Mouse (Mus musculus) gastrocnemius, adult 18-20 months (tissue): Measurements from ENCODE around the gene Kpna1. TPM values are rescaled to one million over a fixed set of nuclear protein-coding genes. Genes with fewer than 3 reads are reported as not detected.

Source experiments
- DNase-seq: peaks from one replicate; pipeline ENCODE4 v3.0.0; 2021; ENCODE audit warnings: low spot score
- total RNA-seq, 2 experiments: library from RNA; stranded (reverse); gene quantifications; 2 replicates each; pipeline ENCODE4 v1.2.3; 2021

Kpna1 gene
- total RNA-seq, 2 experiments from 2014 or later = 188 to 197 TPM

DNA sequence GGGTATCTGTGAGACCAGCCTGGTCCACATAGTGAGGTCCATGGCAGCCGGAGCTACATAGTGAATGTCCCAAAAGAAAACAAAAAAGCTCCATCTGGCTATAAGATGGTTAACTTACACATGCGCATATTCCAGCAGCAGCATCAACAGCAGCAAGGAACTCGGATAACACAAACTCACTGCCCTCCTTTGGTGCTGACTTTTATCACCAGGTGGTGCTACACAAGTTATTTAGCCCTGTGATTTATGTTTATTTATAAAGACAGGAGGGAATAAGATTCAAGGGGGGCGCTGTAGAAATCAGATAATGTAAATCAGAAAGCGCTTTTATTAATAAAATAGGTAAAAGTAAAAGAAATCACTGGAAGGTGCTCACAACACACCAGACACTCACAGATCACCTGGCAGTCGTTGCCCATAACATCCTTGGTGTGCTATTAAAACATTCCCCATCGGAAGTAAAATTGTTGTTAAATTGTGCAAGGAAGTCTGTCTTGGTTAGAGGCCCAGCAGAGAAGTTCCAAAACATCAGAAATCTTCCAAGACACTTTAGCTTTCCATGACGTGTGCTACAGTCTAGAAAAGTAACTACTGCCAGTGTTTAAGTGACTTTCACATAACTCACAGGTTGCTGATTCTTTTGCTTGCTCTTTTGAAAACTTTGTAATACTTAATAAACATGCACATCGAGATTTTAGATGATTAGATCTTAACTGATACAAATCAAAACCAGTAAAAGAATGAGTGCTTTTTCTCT, 91.4 kb downstream of the Kpna1 start:
- DNase-seq = no peak

DNA sequence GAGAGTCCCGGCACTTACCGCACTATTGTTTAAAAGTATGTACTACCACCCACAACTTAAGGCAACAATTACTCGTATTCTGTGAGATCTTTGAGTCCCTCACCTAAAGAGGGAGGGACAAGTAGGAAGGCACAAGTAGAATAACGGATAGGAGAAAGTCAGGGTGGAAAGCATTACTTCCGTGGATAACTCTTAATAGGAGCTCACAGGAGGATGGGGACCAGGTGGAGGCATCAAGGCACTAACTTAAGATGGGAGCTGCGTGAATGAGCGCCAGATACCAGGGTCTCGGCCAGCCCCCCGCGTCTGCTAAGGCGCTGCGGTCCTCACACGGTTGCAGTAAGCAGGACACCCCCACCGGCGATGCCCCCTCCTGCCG, 92.5 kb downstream of the Kpna1 start:
- DNase-seq = no peak

DNA sequence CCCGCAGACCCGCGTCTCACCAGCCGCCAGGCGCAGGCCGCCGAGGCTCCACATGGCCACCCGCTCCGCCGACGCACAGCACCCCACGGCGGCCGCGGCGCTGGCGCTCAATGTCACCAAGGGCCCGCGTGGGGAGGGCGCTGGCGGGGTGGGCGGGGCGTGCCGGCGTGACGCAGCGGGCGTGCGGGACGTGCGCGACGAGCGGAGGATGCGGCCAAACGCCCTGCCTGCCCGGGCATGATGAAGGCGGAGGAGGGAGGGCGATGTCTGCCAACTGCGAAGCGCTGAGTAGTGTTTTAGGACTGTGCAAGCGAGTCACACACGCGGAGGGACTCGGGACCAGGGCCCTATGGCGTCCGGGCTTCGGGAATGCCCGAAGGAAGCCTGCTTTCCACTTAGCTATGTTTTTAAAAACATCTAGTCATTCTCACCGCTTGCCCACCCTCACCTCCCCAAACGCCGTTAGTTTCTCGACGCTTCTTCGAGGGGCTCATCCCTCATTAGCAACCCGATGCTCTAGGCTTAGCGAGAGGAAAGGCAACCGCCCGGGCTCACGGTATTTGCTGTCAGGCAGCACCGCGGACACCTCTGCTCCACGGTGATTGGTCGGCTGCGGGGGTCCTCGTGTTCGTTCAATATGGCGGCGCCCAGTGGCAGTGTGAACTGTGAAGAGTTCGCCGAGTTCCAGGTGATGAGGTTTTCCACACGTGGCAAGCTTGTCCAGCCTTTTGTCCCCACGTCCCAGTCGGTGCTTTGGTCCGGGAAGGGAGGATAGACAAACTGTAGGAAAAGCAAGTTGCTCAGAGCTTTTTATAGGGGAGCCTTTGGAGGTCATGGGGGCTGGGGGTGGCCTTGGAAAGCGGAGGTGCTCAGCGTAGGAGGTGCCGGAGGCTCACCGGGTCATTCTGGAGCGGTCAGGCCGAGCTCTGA, 93.2 kb downstream of the Kpna1 start, which contains the start of the genes Fam162a and Ccdc58:
Fam162a (minus strand) TSS at position 145 of the 930 bp plus-strand sequence.
Ccdc58 (plus strand) TSS at position 236 of the 930 bp plus-strand sequence.
- peak; percentile 93 for DNase-seq

DNA sequence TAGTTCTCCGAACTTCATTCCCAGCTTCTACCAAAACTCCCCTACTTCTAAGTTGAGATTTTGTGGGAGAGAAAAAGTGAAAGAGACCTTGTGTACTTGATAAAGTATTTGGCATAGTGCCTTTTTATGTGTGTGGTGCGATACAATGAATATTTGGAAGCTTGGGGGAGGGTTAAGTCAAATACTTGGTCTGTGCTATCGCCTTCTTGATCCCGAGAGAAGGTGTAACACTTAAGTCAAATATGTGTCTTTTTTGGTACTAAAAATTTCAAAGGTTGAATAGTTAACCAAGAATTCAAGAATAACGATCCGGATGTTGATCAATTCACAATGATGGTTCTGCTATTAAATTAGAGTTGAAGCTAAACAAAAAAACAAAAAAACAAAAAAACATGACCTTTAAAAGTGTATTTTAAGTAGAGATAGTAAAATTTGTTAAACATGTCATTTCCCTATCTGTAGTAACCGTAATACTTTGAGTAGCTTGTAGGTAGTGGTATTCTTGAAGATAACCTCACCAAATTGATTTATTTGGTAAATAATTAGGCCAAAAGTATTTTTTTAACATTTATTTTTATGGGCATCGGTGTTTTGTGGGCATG, 94.0 kb downstream of the Kpna1 start:
- DNase-seq = no peak

DNA sequence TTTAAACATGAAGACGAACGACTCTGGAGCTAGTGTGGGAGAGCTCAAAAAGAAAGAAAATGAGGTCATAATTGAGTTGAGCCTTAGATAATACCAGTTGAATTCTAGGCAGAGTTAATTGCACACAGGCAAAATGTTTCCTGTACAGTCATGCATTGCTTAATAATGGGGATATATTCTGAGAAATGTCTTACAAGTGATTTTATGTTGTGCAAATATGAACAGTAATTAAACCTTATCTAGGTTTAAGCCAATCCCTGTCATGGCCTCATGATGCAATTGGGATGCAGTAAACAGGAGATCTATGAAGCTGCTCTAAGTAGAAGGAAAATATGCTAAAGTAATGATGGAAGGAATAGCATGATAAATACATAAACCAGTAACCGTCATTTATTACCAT, 96.2 kb downstream of the Kpna1 start:
- no peak for DNase-seq

DNA sequence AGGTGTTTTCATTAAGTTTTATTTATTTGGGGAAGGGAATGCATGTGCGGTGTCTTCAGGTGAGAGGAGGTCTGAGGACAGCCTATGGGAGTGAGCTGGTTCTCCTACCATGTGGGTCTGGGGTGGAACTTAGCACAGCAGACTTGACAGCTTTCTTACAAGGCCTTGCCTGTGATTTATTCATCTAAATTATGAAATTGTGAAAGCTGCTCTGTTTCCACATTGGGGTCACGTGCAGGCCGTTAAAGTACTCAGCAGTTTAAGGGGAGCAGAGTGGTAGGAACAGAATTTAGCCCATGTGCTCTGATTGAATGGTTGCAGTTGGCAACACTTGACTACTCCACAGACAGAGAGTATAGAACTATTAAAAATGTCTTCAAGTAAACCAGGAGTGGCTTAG, 101.4 kb downstream of the Kpna1 start:
- no peak for DNase-seq

Other genes with a start within 250 kb of the Kpna1 start
- gene Dirc2, start 209.4 kb upstream of the Kpna1 start, total RNA-seq = 10 to 100 TPM; 61.7 to 65.1 TPM
- 1 to 10 TPM; 3.5 to 4.3 TPM for gene Hspbap1, start 208.4 kb upstream of the Kpna1 start, total RNA-seq
- gene Parp14, start 107.2 kb upstream of the Kpna1 start, total RNA-seq = 1 to 10 TPM; 2.1 to 3.5 TPM
- gene Parp9, start 40.3 kb upstream of the Kpna1 start, total RNA-seq = 1 to 10 TPM; 3.1 to 5.0 TPM
- gene Dtx3l, start 39.6 kb upstream of the Kpna1 start, total RNA-seq = 1 to 10 TPM; 4.3 to 5.1 TPM
- gene Wdr5b, start 62.4 kb downstream of the Kpna1 start, total RNA-seq = 1 to 10 TPM; 2.2 to 2.4 TPM
- 100 to 1,000 TPM; 118 to 126 TPM for gene Fam162a, start 92.8 kb downstream of the Kpna1 start, total RNA-seq
- gene Ccdc58, start 92.9 kb downstream of the Kpna1 start, total RNA-seq = 10 to 100 TPM; 25.4 to 30.2 TPM
- gene Csta1, start 152.5 kb downstream of the Kpna1 start, total RNA-seq = not detected
- gene Stfa2l1, start 178.1 kb downstream of the Kpna1 start, total RNA-seq = not detected
- gene Gm5483, start 205.5 kb downstream of the Kpna1 start, total RNA-seq = not detected
- gene Gm5416, start 231.7 kb downstream of the Kpna1 start, total RNA-seq = not detected
- gene 2010005H15Rik, start 242.7 kb downstream of the Kpna1 start, total RNA-seq = not detected